8 mouse cellular contexts compared by ENCODE assay signal in the genomic region with DNA sequence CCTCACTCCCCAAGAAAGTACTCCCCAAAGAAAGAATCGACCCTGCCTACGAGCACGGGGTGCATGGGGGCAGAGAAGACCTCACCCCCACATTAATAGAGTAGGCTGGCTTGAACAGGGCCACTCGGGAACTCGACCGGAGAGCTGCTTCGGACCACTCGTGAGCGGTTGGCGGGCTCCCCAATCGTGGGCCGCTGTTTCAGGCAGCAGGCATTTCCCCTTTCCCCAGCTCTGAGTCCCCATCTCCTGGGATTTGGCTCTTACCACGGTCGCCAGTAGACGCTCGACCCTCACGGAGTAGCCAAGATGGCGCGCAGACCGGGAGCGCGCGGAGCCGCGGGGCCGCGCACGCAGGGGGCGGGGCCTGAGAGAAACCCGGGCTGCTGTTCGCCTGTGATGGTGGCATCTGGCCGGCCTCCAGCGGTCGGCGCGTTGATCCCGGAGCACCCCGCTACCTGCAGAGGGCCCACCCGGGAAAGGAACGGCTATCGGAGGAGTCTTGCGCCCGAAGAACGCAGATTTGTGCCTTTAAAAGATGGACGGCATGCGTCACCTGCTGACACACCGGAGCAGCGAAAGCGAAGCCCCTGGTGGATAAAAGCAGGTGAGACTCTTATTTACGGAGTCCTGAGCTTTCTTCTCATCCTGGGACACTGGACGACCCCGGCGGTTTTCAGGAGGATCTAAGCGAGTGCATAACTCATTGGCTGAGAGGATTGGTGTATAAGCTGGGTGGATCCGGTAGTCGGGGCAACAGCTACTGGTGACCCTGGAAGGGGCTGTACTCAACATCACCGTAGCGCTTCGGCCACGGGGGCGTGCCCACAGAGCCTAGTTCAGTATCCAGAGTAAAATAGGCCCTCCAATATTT. TPM values are rescaled to one million over a fixed set of nuclear protein-coding genes. Genes with fewer than 3 reads are reported as not detected.
DNase-seq lines count a peak whose midpoint lies in the region; ATAC-seq and TF ChIP-seq lines count a peak whose summit lies in the region.

A gene (minus strand): TSS at position 338 of the 871 bp plus-strand sequence.

- peak; percentile 65 for DNase-seq in WW6 (ENCODE audit: low read depth, low spot score)
- peak; percentile 87 to 88 for DNase-seq in cerebellum, postnatal 36 days
- peak; percentile 78 for DNase-seq in gastrocnemius, adult 18-20 months (ENCODE audit: low spot score)
- DNase-seq in left cerebral cortex, adult 2 months (ENCODE audit: extremely low spot score in 1 of 2, low spot score in 2 of 2) = peak; percentile 84 to 85
- peak; percentile 79 for DNase-seq in right cerebral cortex, adult 18-20 months
- DNase-seq in urinary bladder, postnatal 14 days (ENCODE audit: low spot score) = peak; percentile 80

- no peaks in the 10 kb centered on the region for H3K27me3 ChIP-seq in hindbrain, embryonic 15.5 days

- TF ChIP-seq CTCF in left cerebral cortex, adult 2 months (IDR thresholded peaks at IDR 0.05) = peak; percentile 35; the same call in 1 of the 2 replicates

- H3K4me3 ChIP-seq in hindbrain, embryonic 15.5 days = peak within 1 kb of the TSS; percentile 61
- peak within 1 kb of the TSS; percentile 88 for H3K4me3 ChIP-seq in left cerebral cortex, adult 2 months

- peak within 1 kb of the TSS; percentile 81 for H3K27ac ChIP-seq in hindbrain, embryonic 15.5 days (replicated peaks)
- peak within 1 kb of the TSS; percentile 95 for H3K27ac ChIP-seq in left cerebral cortex, adult 2 months

- H3K9me3 ChIP-seq in hindbrain, embryonic 15.5 days = no peaks in the 10 kb centered on the region

- peak within 1 kb of the TSS; percentile 83 for H3K4me2 ChIP-seq in hindbrain, embryonic 15.5 days

- WGBS in hindbrain, embryonic 15.5 days = under 1% methylated on average over 59 of the region's 61 CpGs

- ATAC-seq in hindbrain, embryonic 15.5 days (ENCODE audit: low FRiP score, low read depth) = peak; percentile 57
- peak; percentile 85 for ATAC-seq in megakaryocyte, adult 5-6 weeks (ENCODE audit: poor library complexity, severe bottlenecking)

- peaks cover 13% of the 10 kb centered on the region for H3K36me3 ChIP-seq in hindbrain, embryonic 15.5 days

- peak within 1 kb of the TSS; percentile 72 for H3K9ac ChIP-seq in hindbrain, embryonic 15.5 days

- H3K4me1 ChIP-seq in hindbrain, embryonic 15.5 days (replicated peaks) = peaks cover 36% of the 10 kb centered on the region

- intact Hi-C loops in left cerebral cortex, adult 2 months (cut with DNase I) = loop anchor here (1.0 kb wide), 1 partner anchor 24 kb away; no protein-coding TSS in a partner anchor

RNA-seq across cellular contexts. Expression of the gene that starts here (rescaled TPM):
- 10 to 100 TPM; 46.9 to 48.3 TPM for total RNA-seq in gastrocnemius, adult 18-20 months (2021)
- polyA plus RNA-seq in hindbrain, embryonic 15.5 days (2015; fragmentation: Nextera tagmentation; extraction: Ambion mirVana) = 58.7 and 58.8 TPM in 2 replicates
- total RNA-seq in left cerebral cortex, adult 2 months (2021) = 10 to 100 TPM; 27.7 to 30.7 TPM
- total RNA-seq in megakaryocyte, adult 5-6 weeks (2015) = 15.8 and 18.2 TPM in 2 replicates
- total RNA-seq in megakaryocyte, adult 5-6 weeks (2017) = 15.5 and 26.2 TPM in 2 replicates

Comparison
In these comparisons a context has a peak if more than half of its experiments do, and no peak if none do; other contexts are left out.
1. Peak in every context shown above with its lines: DNase-seq, ATAC-seq, H3K4me3 ChIP-seq and H3K27ac ChIP-seq.